Mouse (Mus musculus) urinary bladder, postnatal 10 days (tissue): ENCODE results near the gene Naa38.
A peak's percentile ranks its signal among the peaks of the same experiment; 100 is the strongest.

ENCODE experiments used
- DNase-seq: peaks from one replicate; pipeline ENCODE4 v3.0.0; 2022; ENCODE audit warnings: low spot score

The Naa38 gene

GRCm38 (mm10) chr11:69414421-69415326, 19.4 kb downstream of the Naa38 start:
- no peak for DNase-seq

GRCm38 (mm10) chr11:69415327-69415667, 20.0 kb downstream of the Naa38 start:
- DNase-seq, result peak; percentile 30

- DNase-seq, result no peak
These were observed 20.6 kb downstream of the Naa38 start for GRCm38 (mm10) chr11:69415668-69416451.

GRCm38 (mm10) chr11:69416509-69416908, 21.2 kb downstream of the Naa38 start:
- DNase-seq, result no peak

GRCm38 (mm10) chr11:69416921-69417448, 21.7 kb downstream of the Naa38 start:
- DNase-seq, result no peak

GRCm38 (mm10) chr11:69417449-69418384, 22.4 kb downstream of the Naa38 start:
- peak; percentile 90 for DNase-seq

GRCm38 (mm10) chr11:69418481-69419442, 23.5 kb downstream of the Naa38 start:
- peak; percentile 69 for DNase-seq

GRCm38 (mm10) chr11:69419443-69419812, 24.1 kb downstream of the Naa38 start:
- no peak for DNase-seq

GRCm38 (mm10) chr11:69419813-69420553, 24.7 kb downstream of the Naa38 start:
- DNase-seq, result no peak

- DNase-seq, result no peak
These were observed 25.3 kb downstream of the Naa38 start for GRCm38 (mm10) chr11:69420554-69421000.

- no peak for DNase-seq
These were observed 26.1 kb downstream of the Naa38 start for GRCm38 (mm10) chr11:69421131-69421977.

GRCm38 (mm10) chr11:69422842-69423241, 27.6 kb downstream of the Naa38 start:
- DNase-seq, result no peak

- no peak for DNase-seq
These were observed 28.6 kb downstream of the Naa38 start for GRCm38 (mm10) chr11:69423885-69424284.

- DNase-seq, result no peak
These were observed 31.0 kb downstream of the Naa38 start for GRCm38 (mm10) chr11:69426246-69426645.

- no peak for DNase-seq
These were observed 33.5 kb downstream of the Naa38 start for GRCm38 (mm10) chr11:69428751-69429150.

- no peak for DNase-seq
These were observed 34.0 kb downstream of the Naa38 start for GRCm38 (mm10) chr11:69429313-69429712.

GRCm38 (mm10) chr11:69430631-69431030, 35.3 kb downstream of the Naa38 start:
- no peak for DNase-seq

- no peak for DNase-seq
These were observed 36.7 kb downstream of the Naa38 start for GRCm38 (mm10) chr11:69431829-69432639.
